In the genomic region with DNA sequence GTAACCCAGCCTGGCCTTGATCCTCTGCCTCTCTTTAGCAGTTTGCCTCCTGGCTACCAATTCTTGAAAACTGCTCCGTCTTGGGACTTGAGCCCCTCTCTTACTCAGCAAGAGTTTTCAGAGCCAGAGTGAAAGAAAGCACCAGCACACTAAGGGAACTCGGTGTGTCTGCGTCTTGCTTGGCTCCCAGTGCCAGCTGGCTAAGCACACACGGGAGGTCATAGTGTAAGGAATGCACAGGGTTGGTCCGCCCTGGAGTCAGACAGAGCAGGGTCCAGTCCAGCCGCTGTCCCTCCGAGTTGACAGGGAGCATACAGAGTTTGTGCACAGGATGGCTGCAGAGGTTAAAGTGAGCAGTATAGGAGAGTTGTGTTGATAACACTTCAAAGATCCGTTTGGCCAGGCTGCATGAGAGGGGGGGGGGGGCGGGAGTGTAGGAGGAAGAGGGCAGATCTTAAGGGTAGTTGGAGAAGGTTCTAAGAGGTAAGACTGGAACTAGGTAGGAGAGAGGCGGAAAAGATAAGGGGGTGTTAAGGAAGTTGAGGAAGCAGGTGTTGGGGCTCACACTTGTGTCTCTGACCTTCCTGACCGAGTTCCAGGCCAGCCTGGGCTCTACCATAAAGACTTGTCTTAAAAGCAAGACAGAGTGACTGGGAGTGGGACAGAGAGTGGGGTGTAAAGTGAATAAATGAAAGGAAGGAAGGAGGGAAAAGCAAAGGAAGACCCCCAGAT, we compare ENCODE assay signal across 9 mouse cellular contexts. TPM values are rescaled to one million over a fixed set of nuclear protein-coding genes. Genes with fewer than 3 reads are reported as not detected.
DNase-seq lines count a peak whose midpoint lies in the region; ATAC-seq and TF ChIP-seq lines count a peak whose summit lies in the region.
"Had no signal": no experiment of that assay in that cellular context is flagged by ENCODE, and none has a peak within 500 bp of the region (broad histone marks: within the 10 kb centered on the region; RNA-seq: fewer than 3 reads in every experiment).

No protein-coding gene starts in this region.

- no peak for TF ChIP-seq EP300 in liver, postnatal 0 days (IDR thresholded peaks at IDR 0.05; ENCODE audit: low read depth)

- no peak overlapping the region for H3K4me2 ChIP-seq in hindbrain, postnatal 0 days (ENCODE audit: low read depth, low read length)
- H3K4me2 ChIP-seq in hindbrain, embryonic 11.5 days (replicated peaks; ENCODE audit: low read depth, low read length): no peak overlapping the region
- H3K4me2 ChIP-seq in embryonic facial prominence, embryonic 15.5 days (replicated peaks): 0 out of 2 replicates have a peak overlapping the region, but pooled peaks have one; percentile 3
- peak overlapping the region; percentile 49 for H3K4me2 ChIP-seq in liver, postnatal 0 days (ENCODE audit: low read depth, low read length)

- no peak overlapping the region for H3K27ac ChIP-seq in hindbrain, postnatal 0 days
- no peak overlapping the region for H3K27ac ChIP-seq in hindbrain, embryonic 11.5 days (ENCODE audit: low read depth, low read length)
- H3K27ac ChIP-seq in embryonic facial prominence, embryonic 15.5 days (replicated peaks): no peak overlapping the region
- H3K27ac ChIP-seq in liver, postnatal 0 days (ENCODE audit: low read depth): peak overlapping the region; percentile 95
- H3K27ac ChIP-seq: macrophage had no signal

- no peak overlapping the region for H3K4me3 ChIP-seq in hindbrain, postnatal 0 days (ENCODE audit: low read length)
- no peak overlapping the region for H3K4me3 ChIP-seq in hindbrain, embryonic 11.5 days (ENCODE audit: low read depth, low read length)
- H3K4me3 ChIP-seq in embryonic facial prominence, embryonic 15.5 days (replicated peaks): no peak overlapping the region
- 0 out of 2 replicates have a peak overlapping the region, but pooled peaks have one; percentile 0 for H3K4me3 ChIP-seq in liver, postnatal 0 days (ENCODE audit: low read depth, low read length)

- H3K9me3 ChIP-seq in hindbrain, postnatal 0 days (ENCODE audit: low read length): no peaks in the 10 kb centered on the region
- no peaks in the 10 kb centered on the region for H3K9me3 ChIP-seq in hindbrain, embryonic 11.5 days (ENCODE audit: control insufficient read depth, low read length)
- H3K9me3 ChIP-seq in embryonic facial prominence, embryonic 15.5 days (replicated peaks): no peaks in the 10 kb centered on the region
- H3K9me3 ChIP-seq in liver, postnatal 0 days (ENCODE audit: low read length): no peaks in the 10 kb centered on the region

- peaks cover 7% of the 10 kb centered on the region; the same call in 1 of the 2 replicates for H3K36me3 ChIP-seq in hindbrain, postnatal 0 days (ENCODE audit: insufficient read depth, low read length)
- H3K36me3 ChIP-seq in hindbrain, embryonic 11.5 days (ENCODE audit: control insufficient read depth, insufficient read depth, low read length): 0 out of 2 replicates have a peak, but pooled peaks cover 1% of the 10 kb centered on the region
- H3K36me3 ChIP-seq in embryonic facial prominence, embryonic 15.5 days: peaks cover 9% of the 10 kb centered on the region
- H3K36me3 ChIP-seq in liver, postnatal 0 days (replicated peaks; ENCODE audit: insufficient read depth, low read length): peaks cover 16% of the 10 kb centered on the region

- ATAC-seq in hindbrain, postnatal 0 days: no peak
- no peak for ATAC-seq in hindbrain, embryonic 11.5 days (ENCODE audit: low FRiP score)
- ATAC-seq in embryonic facial prominence, embryonic 15.5 days (ENCODE audit: insufficient number of reproducible peaks, low FRiP score, low TSS enrichment, low read depth): no peak
- ATAC-seq in liver, postnatal 0 days: no peak
- ATAC-seq in megakaryocyte-erythroid progenitor cell, adult 5-6 weeks (replicated peaks; ENCODE audit: low FRiP score, low TSS enrichment, poor library complexity, severe bottlenecking): no peak
- ATAC-seq in granulocyte monocyte progenitor cell, adult 5-6 weeks (replicated peaks; ENCODE audit: poor library complexity, severe bottlenecking): no peak
- ATAC-seq in CD4-positive, CD25-positive, alpha-beta regulatory T cell, adult 4 months: no peak

- peaks cover 30% of the 10 kb centered on the region for H3K4me1 ChIP-seq in hindbrain, postnatal 0 days (ENCODE audit: insufficient read depth, low read length)
- H3K4me1 ChIP-seq in hindbrain, embryonic 11.5 days (replicated peaks; ENCODE audit: control insufficient read depth, insufficient read depth, low read length): peaks cover 5% of the 10 kb centered on the region; the same call in 1 of the 2 replicates
- H3K4me1 ChIP-seq in embryonic facial prominence, embryonic 15.5 days: peaks cover 52% of the 10 kb centered on the region
- peaks cover 43% of the 10 kb centered on the region for H3K4me1 ChIP-seq in liver, postnatal 0 days (ENCODE audit: insufficient read depth)

- no peak for TF ChIP-seq CTCF in hindbrain, postnatal 0 days (IDR thresholded peaks at IDR 0.05; ENCODE audit: low read depth)
- TF ChIP-seq CTCF in liver, postnatal 0 days (IDR thresholded peaks at IDR 0.05; ENCODE audit: low read depth): no peak

- WGBS in hindbrain, postnatal 0 days: 50% methylated on average over 11 of the region's 11 CpGs
- WGBS in hindbrain, embryonic 11.5 days: 63% methylated on average over 11 of the region's 11 CpGs
- 49% methylated on average over 11 of the region's 11 CpGs for WGBS in embryonic facial prominence, embryonic 15.5 days
- WGBS in liver, postnatal 0 days (ENCODE audit: insufficient replicate concordance): 13% methylated on average over 11 of the region's 11 CpGs

- DNase-seq in hindbrain, postnatal 0 days (ENCODE audit: low spot score): no peak
- no peak for DNase-seq in hindbrain, embryonic 11.5 days (ENCODE audit: low spot score)
- peak; percentile 67 for DNase-seq in heart, postnatal 4 days
- DNase-seq in liver, postnatal 0 days: peak; percentile 55

- H3K9ac ChIP-seq in hindbrain, postnatal 0 days (replicated peaks; ENCODE audit: low read length): peak overlapping the region; percentile 30; the same call in 1 of the 2 replicates
- no peak overlapping the region for H3K9ac ChIP-seq in hindbrain, embryonic 11.5 days (ENCODE audit: low read depth, low read length)
- H3K9ac ChIP-seq in embryonic facial prominence, embryonic 15.5 days: no peak overlapping the region
- H3K9ac ChIP-seq in liver, postnatal 0 days (replicated peaks): peak overlapping the region; percentile 52

- H3K27me3 ChIP-seq in hindbrain, postnatal 0 days (ENCODE audit: insufficient read depth, low read length): no peaks in the 10 kb centered on the region
- no peaks in the 10 kb centered on the region for H3K27me3 ChIP-seq in hindbrain, embryonic 11.5 days (ENCODE audit: control insufficient read depth, insufficient read depth, low read length)
- H3K27me3 ChIP-seq in embryonic facial prominence, embryonic 15.5 days: no peaks in the 10 kb centered on the region
- H3K27me3 ChIP-seq in liver, postnatal 0 days (ENCODE audit: insufficient read depth, low read length): no peaks in the 10 kb centered on the region

RNA-seq across cellular contexts. Expression of a gene that starts 4.6 kb away (rescaled TPM):
- total RNA-seq in hindbrain, postnatal 0 days (2014; rRNA removed): 18.2 and 19.7 TPM in 2 replicates
- polyA plus RNA-seq in hindbrain, postnatal 0 days (2015; fragmentation: Nextera tagmentation; extraction: Ambion mirVana): 10.9 and 11.2 TPM in 2 replicates
- 14.2 and 15.4 TPM in 2 replicates for polyA plus RNA-seq in hindbrain, embryonic 11.5 days (2014; fragmentation: Nextera tagmentation; extraction: Ambion mirVana)
- polyA plus RNA-seq in embryonic facial prominence, embryonic 15.5 days (2015; fragmentation: Nextera tagmentation; extraction: Ambion mirVana): 15.3 and 16.3 TPM in 2 replicates
- 10 to 100 TPM; 18.6 to 19.4 TPM for total RNA-seq in heart, postnatal 4 days (2021)
- 7.8 and 9.2 TPM in 2 replicates for polyA plus RNA-seq in liver, postnatal 0 days (2015; fragmentation: Nextera tagmentation; extraction: Ambion mirVana)
- 20.3 and 23.7 TPM in 2 replicates for total RNA-seq in megakaryocyte-erythroid progenitor cell, adult 5-6 weeks (2014; fragmentation: Nextera tagmentation)
- total RNA-seq in megakaryocyte-erythroid progenitor cell, adult 5-6 weeks (2017): 9.7 and 14.6 TPM in 2 replicates
- 18.0 and 25.6 TPM in 2 replicates for total RNA-seq in granulocyte monocyte progenitor cell, adult 5-6 weeks (2014; fragmentation: Nextera tagmentation)
- 15.3 and 15.8 TPM in 2 replicates for total RNA-seq in granulocyte monocyte progenitor cell, adult 5-6 weeks (2017)
- polyA plus RNA-seq in CD4-positive, CD25-positive, alpha-beta regulatory T cell, adult 4 months (2017; shearing (Covaris generic)): 1 to 10 TPM; 8.1 to 8.7 TPM

RNA-seq across cellular contexts. Expression of a gene that starts 50.4 kb away (rescaled TPM):
- total RNA-seq in hindbrain, postnatal 0 days (2014; rRNA removed): 71.7 and 110 TPM in 2 replicates
- 43.0 and 44.7 TPM in 2 replicates for polyA plus RNA-seq in hindbrain, postnatal 0 days (2015; fragmentation: Nextera tagmentation; extraction: Ambion mirVana)
- 18.3 and 18.6 TPM in 2 replicates for polyA plus RNA-seq in hindbrain, embryonic 11.5 days (2014; fragmentation: Nextera tagmentation; extraction: Ambion mirVana)
- 67.7 and 71.3 TPM in 2 replicates for polyA plus RNA-seq in embryonic facial prominence, embryonic 15.5 days (2015; fragmentation: Nextera tagmentation; extraction: Ambion mirVana)
- total RNA-seq in heart, postnatal 4 days (2021): 100 to 1,000 TPM; 312 to 353 TPM
- polyA plus RNA-seq in liver, postnatal 0 days (2015; fragmentation: Nextera tagmentation; extraction: Ambion mirVana): 11.5 and 12.0 TPM in 2 replicates
- total RNA-seq in megakaryocyte-erythroid progenitor cell, adult 5-6 weeks (2014; fragmentation: Nextera tagmentation): 9.2 and 10.9 TPM in 2 replicates
- total RNA-seq in megakaryocyte-erythroid progenitor cell, adult 5-6 weeks (2017): 1.5 and 6.3 TPM in 2 replicates
- 8.6 and 9.4 TPM in 2 replicates for total RNA-seq in granulocyte monocyte progenitor cell, adult 5-6 weeks (2014; fragmentation: Nextera tagmentation)
- total RNA-seq in granulocyte monocyte progenitor cell, adult 5-6 weeks (2017): 8.0 and 8.9 TPM in 2 replicates
- polyA plus RNA-seq in CD4-positive, CD25-positive, alpha-beta regulatory T cell, adult 4 months (2017; shearing (Covaris generic)): 100 to 1,000 TPM; 290 to 362 TPM

Comparison
In these comparisons a context has a peak if more than half of its experiments do, and no peak if none do; other contexts are left out.
1. H3K9ac ChIP-seq: peak in hindbrain, postnatal 0 days (single experiment) and liver, postnatal 0 days (single experiment); none in hindbrain, embryonic 11.5 days (single experiment) and embryonic facial prominence, embryonic 15.5 days (single experiment).
2. DNase-seq: peak in heart, postnatal 4 days (single experiment) and liver, postnatal 0 days (single experiment); none in hindbrain, postnatal 0 days (single experiment) and hindbrain, embryonic 11.5 days (single experiment).
3. H3K4me2 ChIP-seq: peak in embryonic facial prominence, embryonic 15.5 days (single experiment) and liver, postnatal 0 days (single experiment); none in hindbrain, postnatal 0 days (single experiment) and hindbrain, embryonic 11.5 days (single experiment).